Mouse (Mus musculus): ENCODE measurements around the gene Trappc1. TPM values are rescaled to one million over a fixed set of nuclear protein-coding genes. Genes with fewer than 3 reads are reported as not detected.

The Trappc1 gene
- polyA plus RNA-seq, 1 experiment, result 92.9 TPM

DNA sequence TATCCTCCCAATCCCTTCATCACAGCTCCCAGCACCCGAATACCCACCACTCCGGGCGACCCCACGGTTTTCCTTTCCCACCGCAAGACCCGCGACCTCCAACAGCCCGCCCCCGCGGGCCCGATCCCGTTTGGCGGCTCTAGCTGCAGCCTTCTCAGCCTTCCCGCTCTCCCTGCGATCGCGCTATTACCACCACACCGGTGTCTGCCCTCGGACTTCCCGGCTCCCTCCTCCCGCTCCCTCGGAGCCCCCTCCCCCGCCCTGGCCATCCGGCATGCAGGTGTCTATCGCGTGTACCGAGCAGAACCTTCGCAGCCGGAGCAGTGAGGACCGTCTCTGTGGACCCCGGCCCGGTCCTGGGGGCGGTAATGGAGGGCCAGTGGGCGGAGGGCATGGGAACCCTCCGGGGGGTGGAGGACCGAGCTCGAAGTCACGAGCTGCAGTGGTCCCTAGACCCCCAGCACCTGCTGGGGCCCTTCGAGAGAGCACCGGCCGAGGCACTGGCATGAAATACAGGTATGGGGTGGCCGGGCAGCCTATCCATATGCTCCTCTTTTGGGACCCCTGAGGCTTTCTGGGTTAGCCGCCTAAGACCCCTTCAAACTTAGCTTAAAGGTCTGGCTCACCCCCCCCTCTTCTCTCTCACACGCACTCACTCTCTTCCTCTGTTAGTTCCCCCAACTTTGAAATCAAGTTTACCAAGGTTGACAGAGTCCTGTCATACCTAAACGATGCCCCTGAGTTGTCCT lies 2.8 kb downstream of the Trappc1 start:
- Histone ChIP-seq H3K4me1 (ENCODE audit: control insufficient read depth, insufficient read depth, low read length) (peaks cover 11% of the 10 kb centered on the region; the same call in 1 of the 2 replicates), H3K4me3 (ENCODE audit: insufficient read depth, low read length) (peak overlapping the region; percentile 32), H3K27ac (ENCODE audit: insufficient read depth, low read length) (peak overlapping the region; percentile 30; the same call in 1 of the 2 replicates)
- no peak for TF ChIP-seq POLR2A (IDR thresholded peaks at IDR 0.05; ENCODE audit: low read depth, low read length)
- TF ChIP-seq CTCF (IDR thresholded peaks at IDR 0.05; ENCODE audit: borderline replicate concordance, insufficient read depth, low read length), result no peak

DNA sequence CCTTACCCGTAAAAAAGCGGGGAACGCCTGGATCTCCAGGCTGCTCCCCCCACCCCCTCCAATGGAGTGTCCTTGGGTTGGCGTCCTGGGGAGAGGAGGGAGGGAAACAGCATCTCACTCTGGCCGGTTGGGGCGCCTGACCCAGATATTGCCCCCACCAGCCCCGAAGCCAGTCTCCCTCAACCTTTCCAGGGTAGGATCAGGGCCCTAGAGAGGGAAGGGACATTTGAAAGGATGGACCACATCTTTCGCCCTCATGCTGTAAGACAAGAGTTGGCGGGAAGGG lies 3.3 kb downstream of the Trappc1 start:
- no peak overlapping the region for H3K27ac ChIP-seq (ENCODE audit: insufficient read depth, low read length)
- H3K4me3 ChIP-seq (ENCODE audit: insufficient read depth, low read length), result no peak overlapping the region
- TF ChIP-seq CTCF (IDR thresholded peaks at IDR 0.05; ENCODE audit: borderline replicate concordance, insufficient read depth, low read length), result no peak
- TF ChIP-seq POLR2A (IDR thresholded peaks at IDR 0.05; ENCODE audit: low read depth, low read length), result no peak
- peaks cover 11% of the 10 kb centered on the region; the same call in 1 of the 2 replicates for H3K4me1 ChIP-seq (ENCODE audit: control insufficient read depth, insufficient read depth, low read length)

GRCm38 (mm10) chr11:69327648-69328047 lies 3.9 kb downstream of the Trappc1 start:
- no peak for TF ChIP-seq CTCF (IDR thresholded peaks at IDR 0.05; ENCODE audit: borderline replicate concordance, insufficient read depth, low read length)
- no peak for TF ChIP-seq POLR2A (IDR thresholded peaks at IDR 0.05; ENCODE audit: low read depth, low read length)
- Histone ChIP-seq H3K4me3 (ENCODE audit: insufficient read depth, low read length) (no peak overlapping the region), H3K4me1 (ENCODE audit: control insufficient read depth, insufficient read depth, low read length) (peaks cover 8% of the 10 kb centered on the region; the same call in 1 of the 2 replicates), H3K27ac (ENCODE audit: insufficient read depth, low read length) (no peak overlapping the region)

GRCm38 (mm10) chr11:69328517-69328916 lies 4.7 kb downstream of the Trappc1 start:
- Histone ChIP-seq H3K4me3 (ENCODE audit: insufficient read depth, low read length) (no peak overlapping the region), H3K27ac (ENCODE audit: insufficient read depth, low read length) (no peak overlapping the region), H3K4me1 (ENCODE audit: control insufficient read depth, insufficient read depth, low read length) (peaks cover 7% of the 10 kb centered on the region; the same call in 1 of the 2 replicates)
- TF ChIP-seq CTCF (IDR thresholded peaks at IDR 0.05; ENCODE audit: borderline replicate concordance, insufficient read depth, low read length), result no peak

DNA sequence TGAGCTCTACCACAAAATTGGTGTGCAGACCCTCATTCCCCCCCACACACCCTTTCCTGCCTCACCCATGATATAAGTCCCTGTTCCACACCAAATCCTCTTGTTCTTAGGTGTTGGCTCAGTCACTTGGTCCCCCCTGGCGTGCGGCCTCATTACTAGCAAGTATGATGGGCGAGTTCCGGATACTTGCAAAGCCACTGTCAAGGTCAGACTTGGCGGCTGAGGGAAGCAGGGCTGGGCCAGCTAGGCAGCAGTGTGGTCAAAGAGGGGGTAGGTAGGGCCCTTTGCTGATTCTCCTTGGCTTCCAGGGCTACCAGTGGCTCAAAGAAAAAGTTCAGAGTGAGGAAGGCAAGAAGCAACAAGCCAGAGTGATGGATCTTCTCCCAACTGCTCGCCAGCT lies 7.4 kb downstream of the Trappc1 start:
- H3K4me3 ChIP-seq (ENCODE audit: insufficient read depth, low read length), result no peak overlapping the region
- TF ChIP-seq POLR2A (IDR thresholded peaks at IDR 0.05; ENCODE audit: low read depth, low read length), result 0 out of 2 replicates have a peak, but pooled peaks have one; percentile 10
- TF ChIP-seq CTCF (IDR thresholded peaks at IDR 0.05; ENCODE audit: borderline replicate concordance, insufficient read depth, low read length), result no peak
- no peak overlapping the region for H3K27ac ChIP-seq (ENCODE audit: insufficient read depth, low read length)
- H3K4me1 ChIP-seq (ENCODE audit: control insufficient read depth, insufficient read depth, low read length), result peaks cover 10% of the 10 kb centered on the region

- Histone ChIP-seq H3K27ac (ENCODE audit: insufficient read depth, low read length) (no peak overlapping the region), H3K4me1 (ENCODE audit: control insufficient read depth, insufficient read depth, low read length) (peaks cover 10% of the 10 kb centered on the region), H3K4me3 (ENCODE audit: insufficient read depth, low read length) (peak overlapping the region; percentile 42)
- TF ChIP-seq POLR2A (IDR thresholded peaks at IDR 0.05; ENCODE audit: low read depth, low read length), result peak; percentile 89
- no peak for TF ChIP-seq CTCF (IDR thresholded peaks at IDR 0.05; ENCODE audit: borderline replicate concordance, insufficient read depth, low read length)
Measured at GRCm38 (mm10) chr11:69331929-69332405, 8.2 kb downstream of the Trappc1 start.

DNA sequence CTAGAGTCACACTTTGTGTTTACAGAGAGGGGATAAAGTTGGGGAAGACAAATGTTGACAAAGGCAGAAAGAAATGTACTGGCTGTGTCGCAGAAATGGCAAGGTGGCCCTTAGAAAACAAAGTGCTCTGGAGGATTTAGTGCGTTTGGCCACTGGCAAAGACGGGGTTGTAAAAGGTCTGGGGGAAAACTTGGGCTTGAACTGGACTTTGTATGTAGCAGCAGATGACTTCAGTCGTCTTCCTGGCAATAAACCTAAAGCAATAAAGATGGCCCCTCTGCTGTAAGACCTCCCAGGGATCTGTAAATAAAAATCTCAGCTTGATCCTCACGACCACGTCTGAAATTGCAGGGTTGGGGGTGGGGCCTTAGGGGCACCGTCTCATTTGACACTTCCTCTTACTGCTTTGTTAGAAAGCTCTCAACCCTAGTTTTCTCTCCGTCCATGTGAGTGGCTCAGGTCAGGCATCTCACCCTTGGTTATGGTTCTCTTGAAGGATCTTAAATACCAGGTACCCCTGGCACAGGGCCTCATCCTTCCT lies 9.0 kb downstream of the Trappc1 start:
- Histone ChIP-seq H3K27ac (ENCODE audit: insufficient read depth, low read length) (no peak overlapping the region), H3K4me1 (ENCODE audit: control insufficient read depth, insufficient read depth, low read length) (peaks cover 10% of the 10 kb centered on the region), H3K4me3 (ENCODE audit: insufficient read depth, low read length) (no peak overlapping the region)
- TF ChIP-seq CTCF (IDR thresholded peaks at IDR 0.05; ENCODE audit: borderline replicate concordance, insufficient read depth, low read length) (no peak), POLR2A (IDR thresholded peaks at IDR 0.05; ENCODE audit: low read depth, low read length) (no peak)

- peaks cover 10% of the 10 kb centered on the region for H3K4me1 ChIP-seq (ENCODE audit: control insufficient read depth, insufficient read depth, low read length)
- peak overlapping the region; percentile 63 for H3K27ac ChIP-seq (ENCODE audit: insufficient read depth, low read length)
- H3K4me3 ChIP-seq (ENCODE audit: insufficient read depth, low read length), result no peak overlapping the region
- TF ChIP-seq CTCF (IDR thresholded peaks at IDR 0.05; ENCODE audit: borderline replicate concordance, insufficient read depth, low read length) (no peak), POLR2A (IDR thresholded peaks at IDR 0.05; ENCODE audit: low read depth, low read length) (no peak)
Measured at GRCm38 (mm10) chr11:69333922-69334321, 10.1 kb downstream of the Trappc1 start.

DNA sequence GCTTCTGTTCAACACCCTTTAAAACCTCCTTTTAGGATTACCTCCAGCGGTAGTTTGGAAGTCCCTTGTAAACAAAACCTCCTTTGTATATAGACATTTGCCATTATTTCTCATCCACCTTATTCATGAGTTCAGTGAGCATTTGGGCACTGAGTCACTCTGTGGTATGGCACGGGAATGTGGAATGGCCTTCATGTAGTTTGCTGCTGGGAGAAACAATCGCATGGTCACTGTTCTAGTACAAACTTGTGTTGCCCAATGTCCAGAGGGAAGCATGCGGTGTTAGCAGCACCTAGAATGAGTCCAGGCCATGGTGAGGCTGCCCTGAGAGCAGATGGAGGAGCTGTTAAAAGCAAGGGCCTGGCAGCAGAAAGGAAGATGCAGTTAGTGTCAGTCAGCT lies 11.0 kb downstream of the Trappc1 start:
- Histone ChIP-seq H3K27ac (ENCODE audit: insufficient read depth, low read length) (peak overlapping the region; percentile 9; the same call in 1 of the 2 replicates), H3K4me1 (ENCODE audit: control insufficient read depth, insufficient read depth, low read length) (peaks cover 10% of the 10 kb centered on the region), H3K4me3 (ENCODE audit: insufficient read depth, low read length) (no peak overlapping the region)
- TF ChIP-seq CTCF (IDR thresholded peaks at IDR 0.05; ENCODE audit: borderline replicate concordance, insufficient read depth, low read length) (no peak), POLR2A (IDR thresholded peaks at IDR 0.05; ENCODE audit: low read depth, low read length) (no peak)
